Comparison of ENCODE assay signal across 8 mouse cellular contexts in the genomic region with DNA sequence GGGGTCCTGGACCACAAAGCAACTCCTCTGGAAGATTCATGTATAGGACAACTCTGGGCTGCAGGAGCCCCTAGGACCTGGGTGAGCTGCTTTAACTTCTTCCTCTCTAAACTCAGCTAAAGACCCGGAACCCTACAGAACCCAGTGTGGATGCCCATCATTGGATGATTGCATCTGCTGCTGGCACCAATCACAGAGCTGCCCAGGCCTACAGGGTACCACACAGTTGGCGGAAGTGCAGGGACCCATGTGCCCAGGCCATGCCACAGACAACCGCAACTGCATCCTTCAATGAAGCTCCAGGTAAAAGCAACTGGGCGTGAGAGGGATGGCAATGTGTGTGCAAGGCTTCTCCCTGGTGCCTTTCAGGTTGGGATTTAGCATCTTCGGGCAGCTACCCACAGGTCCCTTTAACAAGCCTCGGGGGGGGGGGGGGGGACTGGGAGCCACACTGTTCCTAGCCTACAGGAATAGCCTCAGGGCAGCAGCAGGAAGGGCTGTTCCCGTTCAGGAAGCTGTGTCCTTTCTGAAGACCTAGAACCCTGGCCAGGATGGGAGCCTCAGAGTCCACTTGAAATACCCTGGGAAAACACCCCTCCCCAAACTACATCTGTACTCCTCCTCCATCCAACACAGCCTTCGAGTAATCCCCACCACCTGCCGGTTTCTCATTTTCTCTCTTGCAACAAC.
DNase-seq lines count a peak whose midpoint lies in the region; ATAC-seq and TF ChIP-seq lines count a peak whose summit lies in the region.

No protein-coding gene starts in this region.

- no peak for TF ChIP-seq CTCF in lung, adult 2 months (IDR thresholded peaks at IDR 0.05; ENCODE audit: insufficient read depth, low read length)

- H3K4me3 ChIP-seq in lung, embryonic 15.5 days = no peak overlapping the region
- no peak overlapping the region for H3K4me3 ChIP-seq in lung, adult 2 months (replicated peaks; ENCODE audit: extremely low read depth, low read depth, low read length)
- H3K4me3 ChIP-seq in heart, embryonic 16.5 days (ENCODE audit: low read length) = no peak overlapping the region; the same call in 1 of the 2 replicates
- H3K4me3 ChIP-seq in neural tube, embryonic 14.5 days (ENCODE audit: low read depth, low read length) = no peak overlapping the region

- ATAC-seq in lung, embryonic 15.5 days (ENCODE audit: borderline replicate concordance, extremely low read depth, low FRiP score, low TSS enrichment) = no peak
- 0 out of 2 replicates have a peak, but pooled peaks have one; percentile 14 for ATAC-seq in heart, embryonic 16.5 days (replicated peaks; ENCODE audit: extremely low read depth, insufficient read depth, low FRiP score)
- ATAC-seq in neural tube, embryonic 14.5 days (ENCODE audit: low read depth) = no peak
- no peak for ATAC-seq in granulocyte monocyte progenitor cell, adult 5-6 weeks (replicated peaks; ENCODE audit: poor library complexity, severe bottlenecking)

- no peaks in the 10 kb centered on the region for H3K9me3 ChIP-seq in lung, embryonic 15.5 days
- H3K9me3 ChIP-seq in heart, embryonic 16.5 days (replicated peaks; ENCODE audit: control insufficient read depth, low read length) = no peaks in the 10 kb centered on the region
- no peaks in the 10 kb centered on the region for H3K9me3 ChIP-seq in neural tube, embryonic 14.5 days (ENCODE audit: control insufficient read depth, low read length)

- H3K27me3 ChIP-seq in lung, embryonic 15.5 days = no peaks in the 10 kb centered on the region
- H3K27me3 ChIP-seq in heart, embryonic 16.5 days (ENCODE audit: control insufficient read depth, insufficient read depth, low read length) = no peaks in the 10 kb centered on the region
- H3K27me3 ChIP-seq in neural tube, embryonic 14.5 days (ENCODE audit: control insufficient read depth, insufficient read depth, low read length) = no peaks in the 10 kb centered on the region

- no peak overlapping the region for H3K9ac ChIP-seq in lung, embryonic 15.5 days
- peak overlapping the region; percentile 4 for H3K9ac ChIP-seq in heart, embryonic 16.5 days (ENCODE audit: low read length)
- H3K9ac ChIP-seq in neural tube, embryonic 14.5 days (replicated peaks; ENCODE audit: low read depth, low read length) = no peak overlapping the region

- no peak for TF ChIP-seq POLR2A in lung, adult 2 months (IDR thresholded peaks at IDR 0.05; ENCODE audit: borderline replicate concordance, extremely low read depth, low read depth, low read length)

- peaks cover 79% of the 10 kb centered on the region for H3K4me1 ChIP-seq in lung, embryonic 15.5 days
- peaks cover 43% of the 10 kb centered on the region for H3K4me1 ChIP-seq in lung, adult 2 months (ENCODE audit: control insufficient read depth, insufficient read depth, low read length)
- H3K4me1 ChIP-seq in heart, embryonic 16.5 days (ENCODE audit: control insufficient read depth, insufficient read depth, low read length) = peaks cover 70% of the 10 kb centered on the region
- peaks cover 43% of the 10 kb centered on the region for H3K4me1 ChIP-seq in neural tube, embryonic 14.5 days (ENCODE audit: control insufficient read depth, insufficient read depth, low read length)

- no peaks in the 10 kb centered on the region for H3K36me3 ChIP-seq in lung, embryonic 15.5 days
- H3K36me3 ChIP-seq in heart, embryonic 16.5 days (ENCODE audit: control insufficient read depth, insufficient read depth) = no peaks in the 10 kb centered on the region
- H3K36me3 ChIP-seq in neural tube, embryonic 14.5 days (ENCODE audit: control insufficient read depth, insufficient read depth, low read length) = no peaks in the 10 kb centered on the region

- DNase-seq in lung, adult 2 months = no peak
- DNase-seq in T-cell, adult 2 months (ENCODE audit: low spot score) = peak; percentile 50
- DNase-seq in left cerebral cortex, postnatal 25 days (ENCODE audit: low spot score in 2 of 2) = no peak
- no peak for DNase-seq in embryo, embryonic 9.5 days (ENCODE audit: extremely low spot score)

- 53% methylated on average over 9 of the region's 9 CpGs for whole genome bisulfite sequencing in lung, embryonic 15.5 days
- WGBS in lung, adult 2 months = 42% methylated on average over 9 of the region's 9 CpGs
- WGBS in heart, embryonic 16.5 days = 51% methylated on average over 9 of the region's 9 CpGs
- 61% methylated on average over 9 of the region's 9 CpGs for WGBS in neural tube, embryonic 14.5 days

- peak overlapping the region; percentile 34 for H3K27ac ChIP-seq in lung, embryonic 15.5 days
- H3K27ac ChIP-seq in heart, embryonic 16.5 days (ENCODE audit: low read length) = peak overlapping the region; percentile 61
- peak overlapping the region; percentile 4; the same call in 1 of the 2 replicates for H3K27ac ChIP-seq in neural tube, embryonic 14.5 days (ENCODE audit: low read depth, low read length)

- peak overlapping the region; percentile 25 for H3K4me2 ChIP-seq in lung, embryonic 15.5 days
- peak overlapping the region; percentile 55 for H3K4me2 ChIP-seq in heart, embryonic 16.5 days (ENCODE audit: low read depth, low read length)
- H3K4me2 ChIP-seq in neural tube, embryonic 14.5 days (ENCODE audit: low read depth, low read length) = no peak overlapping the region

- intact Hi-C loops in left cerebral cortex, postnatal 25 days (cut with DNase I) = loop anchor here (5.0 kb wide), 1 partner anchor 42 kb away; no protein-coding TSS in a partner anchor

Comparison
In these comparisons a context has a peak if more than half of its experiments do, and no peak if none do; other contexts are left out.
1. H3K27ac ChIP-seq: peak in every context shown above with its lines; median percentile 61 in heart, embryonic 16.5 days; 34 in lung, embryonic 15.5 days; 4 in neural tube, embryonic 14.5 days.